Mouse (Mus musculus): ENCODE data around the gene Fbxo44.

- TF ChIP-seq POLR2A (IDR thresholded peaks at IDR 0.05; ENCODE audit: low read depth, low read length) (no peak), CTCF (IDR thresholded peaks at IDR 0.05; ENCODE audit: borderline replicate concordance, insufficient read depth, low read length) (no peak)
These were observed 56.1 kb downstream of the Fbxo44 start for GRCm38 (mm10) chr4:148104146-148104545.

All from embryonic fibroblast, embryonic 13.5 days (primary cell).